Mouse (Mus musculus) natural killer cell, adult 2 months (primary cell): Measurements from ENCODE around the gene Cdnf.

ENCODE experiments used
- DNase-seq, 2 experiments: peaks; one replicate each; pipeline ENCODE4 v3.0.0; 2022; ENCODE audit warnings: low spot score in 2 of 2

Gene Cdnf

DNA sequence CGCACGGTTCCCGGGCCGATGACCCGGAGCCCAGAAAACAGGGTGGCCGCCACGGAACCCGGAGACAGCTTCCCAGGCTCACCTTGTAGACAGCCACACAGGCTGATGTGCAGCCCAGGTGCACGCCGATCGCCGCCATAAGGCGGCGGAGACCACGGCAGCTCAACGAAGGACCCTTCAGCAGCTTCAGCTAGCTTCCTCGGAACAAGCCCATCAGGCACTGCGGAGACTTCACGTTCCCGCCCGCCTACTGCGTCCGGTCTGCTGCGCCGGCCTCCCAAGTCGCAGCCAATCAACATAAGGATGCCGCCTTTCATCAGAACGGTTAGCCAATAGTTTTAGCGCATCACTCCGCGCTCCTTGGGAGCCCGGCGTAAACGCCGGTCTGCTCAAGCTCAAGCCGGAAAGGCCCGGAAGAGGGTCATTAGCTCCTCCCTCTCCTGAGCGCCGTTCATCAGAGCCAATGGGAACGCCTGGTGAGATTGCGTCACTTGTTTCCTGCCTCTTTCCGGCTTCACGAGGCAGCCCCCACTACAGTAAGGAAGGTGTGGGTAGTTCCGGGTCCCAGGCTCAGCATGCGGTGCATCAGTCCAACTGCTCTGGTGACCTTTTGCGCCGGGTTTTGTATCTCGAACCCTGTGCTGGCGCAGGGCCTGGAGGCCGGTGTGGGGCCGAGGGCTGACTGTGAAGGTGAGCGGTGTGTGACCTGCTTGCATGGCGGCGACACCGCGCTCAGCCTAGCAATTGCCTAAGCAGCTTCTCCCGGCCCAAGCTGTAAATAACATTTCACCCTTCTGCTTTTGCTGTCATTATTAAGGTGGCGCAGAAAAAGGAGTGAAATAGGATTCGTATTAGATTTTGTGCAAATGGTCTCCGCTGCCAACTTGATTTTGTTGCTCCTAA, at the start of gene Cdnf, which contains the start of the genes Gm45902 and Hspa14:
Cdnf (plus strand) TSS at position 479 of the 903 bp plus-strand sequence.
Gm45902 (minus strand) TSS at position 239 of the 903 bp plus-strand sequence.
Hspa14 (minus strand) TSS at position 263 of the 903 bp plus-strand sequence.
- DNase-seq, result peak; percentile 98

DNA sequence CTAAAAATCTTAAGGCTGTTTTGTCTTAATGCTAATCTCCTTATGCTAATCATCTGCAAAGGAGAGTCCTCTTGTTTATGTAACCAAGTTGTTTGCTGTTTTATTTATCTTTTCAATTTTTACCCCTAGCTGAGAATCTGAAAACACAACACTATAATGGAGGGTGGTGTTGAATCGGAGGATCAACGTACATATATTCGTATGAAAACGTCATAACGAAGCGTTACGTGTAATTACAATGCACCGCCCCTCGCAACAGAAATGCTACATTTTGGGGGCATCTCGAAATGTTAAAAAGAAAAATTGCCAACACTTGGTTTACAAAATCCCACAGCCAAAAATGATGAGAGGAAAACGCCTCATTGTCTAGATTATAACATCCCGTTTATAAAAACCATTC, 38.9 kb upstream of the Cdnf start:
- peak in 1 of 2 experiments; percentile 5 for DNase-seq

DNA sequence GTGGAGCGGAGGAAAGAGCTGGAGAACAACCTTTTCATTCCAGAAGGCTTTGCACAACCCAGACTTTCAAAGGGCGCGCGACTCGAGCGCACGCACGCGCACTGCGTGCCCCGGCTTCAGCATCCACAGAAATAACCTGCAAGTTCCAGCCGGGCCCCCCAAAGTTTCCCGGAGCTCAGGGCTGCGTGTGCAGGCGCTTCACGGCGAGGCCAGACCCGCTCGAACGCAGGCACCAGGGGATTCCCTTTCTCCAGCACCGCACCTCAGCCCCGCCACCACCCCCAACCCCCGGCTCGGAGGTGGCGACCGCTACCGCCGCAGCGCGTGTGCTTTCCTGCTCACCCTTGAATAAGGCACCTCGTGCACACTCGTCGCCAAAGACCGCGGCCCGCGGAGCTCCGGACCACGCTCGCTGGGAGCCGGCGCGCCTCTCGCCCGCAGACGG, 38.4 kb upstream of the Cdnf start:
- no peak for DNase-seq

DNA sequence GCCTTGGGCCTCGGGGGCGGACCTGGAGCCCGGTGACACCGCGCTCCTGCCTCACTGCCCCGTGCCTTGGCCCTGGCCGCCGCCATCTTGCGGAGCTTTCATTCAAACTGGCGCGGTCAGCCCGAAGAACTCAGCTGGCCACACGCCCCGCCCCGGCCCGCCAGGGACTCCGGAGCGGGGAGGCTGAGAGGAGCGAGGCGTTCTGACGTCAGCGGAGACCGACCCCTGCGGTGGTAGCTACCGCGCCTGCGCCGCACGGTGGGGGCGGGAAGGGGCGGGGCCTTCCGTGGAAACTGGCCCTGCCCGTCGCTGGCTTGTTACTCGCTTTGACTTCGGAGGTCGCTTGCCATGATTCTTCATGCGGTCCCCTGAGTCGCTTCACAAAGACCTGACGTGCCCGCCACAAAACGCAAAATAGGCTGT, 38.0 kb upstream of the Cdnf start, which contains the start of gene Suv39h2:
Suv39h2 (minus strand) TSS at position 171 of the 423 bp plus-strand sequence.
- DNase-seq, result peak; percentile 96 to 97

DNA sequence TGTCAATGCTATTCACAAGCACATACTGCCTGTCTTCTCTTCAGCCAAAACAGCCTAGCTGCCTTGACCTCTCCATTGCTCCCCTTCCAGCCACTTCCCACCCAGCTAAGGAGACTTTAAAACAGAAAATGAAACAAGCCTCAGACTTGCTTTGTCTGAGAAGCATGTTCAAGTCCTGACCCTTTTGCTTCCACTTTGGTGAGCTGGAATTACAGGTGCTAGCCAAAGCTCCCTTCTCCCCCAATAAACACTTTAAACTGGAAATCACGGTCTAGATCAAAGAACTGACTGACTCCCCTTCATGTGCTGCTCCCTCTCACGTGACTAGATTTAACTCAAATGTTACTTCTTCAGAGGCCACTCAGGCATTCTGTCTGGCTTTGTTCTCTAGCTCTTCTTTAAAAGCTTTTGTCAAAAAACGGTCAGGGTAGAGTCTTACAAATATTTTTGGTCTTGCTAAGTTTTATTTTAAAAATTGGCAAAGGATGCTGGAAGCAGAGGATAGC, 37.0 kb upstream of the Cdnf start:
- DNase-seq, result peak in 1 of 2 experiments; percentile 2

DNA sequence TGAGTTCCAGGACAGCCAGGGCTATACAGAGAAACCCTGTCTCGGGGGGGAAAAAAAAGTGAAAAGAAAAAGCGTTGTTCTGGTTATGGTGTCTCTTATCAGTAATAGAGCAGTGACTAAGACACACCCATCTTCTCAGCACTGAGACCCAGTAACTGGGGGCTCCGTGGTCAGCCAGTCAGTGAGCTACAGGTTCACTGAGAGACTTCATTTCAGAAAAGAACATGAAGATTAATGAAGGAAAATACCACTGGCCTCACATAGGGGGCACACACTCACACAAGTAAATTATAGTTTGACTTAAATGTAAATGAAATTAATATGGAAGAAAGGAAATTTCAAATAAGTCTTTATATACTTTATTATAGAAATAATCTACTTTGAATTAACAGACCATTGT, 32.6 kb upstream of the Cdnf start:
- no peak for DNase-seq

DNA sequence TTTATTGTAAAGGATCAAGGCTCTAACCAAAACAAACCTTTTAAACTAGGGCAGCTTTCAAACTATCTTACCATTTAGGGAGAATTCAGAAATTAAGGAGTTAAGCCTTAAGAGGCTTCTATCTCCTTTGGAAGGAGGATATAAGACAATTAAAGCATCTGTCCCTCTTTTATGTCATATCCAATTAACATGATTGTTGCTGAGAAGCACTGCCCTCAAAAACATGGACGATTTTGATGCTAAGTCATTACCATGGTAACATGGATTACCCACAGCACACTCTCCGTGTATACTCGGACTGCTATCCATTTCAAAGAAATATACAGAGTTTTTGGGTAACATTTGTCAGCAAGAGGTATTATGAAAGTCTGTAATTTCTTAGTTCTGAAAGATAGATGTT, 23.0 kb upstream of the Cdnf start:
- no peak for DNase-seq

DNA sequence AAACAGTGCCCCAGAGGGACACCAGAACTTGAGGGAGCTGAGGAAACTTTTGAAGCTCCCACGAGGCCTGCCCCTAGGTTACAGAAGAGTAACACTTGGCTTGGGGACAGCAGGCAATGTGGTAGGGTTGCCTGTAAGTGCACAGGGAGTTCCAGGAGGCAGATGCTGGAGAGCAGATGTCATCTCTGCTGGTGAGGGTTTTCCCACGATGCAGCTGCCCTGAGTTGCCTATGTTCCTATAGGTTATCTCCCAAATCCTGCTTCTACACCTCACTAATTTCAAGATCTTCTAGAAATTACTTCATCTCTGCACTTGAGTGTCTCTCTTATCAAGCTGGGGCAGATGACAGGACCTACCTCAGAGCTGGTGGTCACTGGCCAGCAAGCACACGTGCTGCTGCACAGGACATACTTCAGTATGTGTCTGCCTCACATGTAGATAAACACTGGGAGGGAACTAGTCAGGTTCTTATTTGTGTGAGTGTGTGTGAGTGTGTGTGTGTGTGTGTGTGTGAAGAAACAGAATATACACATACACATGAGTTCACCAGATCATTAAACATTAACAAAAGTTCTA, 18.9 kb upstream of the Cdnf start:
- no peak for DNase-seq

DNA sequence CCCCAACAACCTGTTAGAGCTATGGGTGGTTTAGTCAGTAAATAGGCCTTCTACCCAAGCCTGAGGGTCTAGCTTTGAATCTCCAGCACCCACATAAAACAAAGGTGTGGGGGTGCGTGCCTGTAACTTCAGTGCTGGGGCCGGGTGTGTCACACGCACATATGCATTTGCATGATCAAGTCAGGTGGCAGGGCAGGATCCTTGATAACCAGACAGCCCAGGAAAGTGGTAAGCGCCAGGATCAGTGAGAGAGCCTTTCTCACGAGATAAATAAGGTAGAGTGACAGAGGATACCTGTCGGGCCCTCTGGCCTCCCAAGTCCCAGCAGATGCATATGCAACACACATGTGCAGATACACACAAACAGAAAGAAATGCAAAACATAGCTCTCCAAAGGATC, 13.3 kb upstream of the Cdnf start:
- no peak for DNase-seq

DNA sequence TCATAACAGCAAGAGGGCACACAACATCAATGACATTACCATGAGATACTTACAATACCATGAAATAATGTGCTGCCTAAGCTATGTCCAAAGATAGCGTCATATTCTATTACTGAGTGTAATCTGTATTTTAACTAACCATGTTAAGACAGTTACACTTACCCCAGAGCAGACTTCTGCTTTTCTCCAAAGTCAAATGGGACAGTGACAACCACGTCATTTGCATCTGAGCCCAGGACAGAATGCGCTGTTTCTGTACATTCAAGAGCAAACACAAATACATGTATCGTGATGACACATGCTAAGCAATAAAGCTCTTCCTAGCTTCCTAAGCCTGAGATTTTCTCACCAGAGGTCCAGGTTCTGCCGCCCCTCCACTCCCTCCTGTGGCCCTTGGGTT, 11.9 kb upstream of the Cdnf start:
- DNase-seq, result peak in 1 of 2 experiments; percentile 24

DNA sequence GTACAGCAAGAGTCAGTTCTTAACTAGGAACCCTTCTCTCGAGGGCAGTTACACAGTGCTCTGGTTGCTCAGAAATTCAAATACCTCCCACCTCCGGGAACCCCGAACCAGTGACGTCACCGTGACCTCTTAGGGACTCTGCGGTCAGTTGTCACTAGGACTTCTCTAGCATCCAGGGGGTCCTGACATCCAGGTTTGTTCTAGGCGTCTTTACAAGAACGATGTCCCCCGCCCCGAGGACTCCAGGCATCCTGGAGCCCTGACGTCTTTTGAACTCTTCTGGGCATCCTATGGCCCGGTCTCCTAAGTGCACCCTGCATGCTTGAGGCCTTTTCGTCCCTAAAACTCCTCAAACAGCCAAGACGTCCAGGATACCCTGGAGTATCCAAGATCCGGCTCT, 754 bp upstream of the Cdnf start:
- peak; percentile 36 to 45 for DNase-seq

DNA sequence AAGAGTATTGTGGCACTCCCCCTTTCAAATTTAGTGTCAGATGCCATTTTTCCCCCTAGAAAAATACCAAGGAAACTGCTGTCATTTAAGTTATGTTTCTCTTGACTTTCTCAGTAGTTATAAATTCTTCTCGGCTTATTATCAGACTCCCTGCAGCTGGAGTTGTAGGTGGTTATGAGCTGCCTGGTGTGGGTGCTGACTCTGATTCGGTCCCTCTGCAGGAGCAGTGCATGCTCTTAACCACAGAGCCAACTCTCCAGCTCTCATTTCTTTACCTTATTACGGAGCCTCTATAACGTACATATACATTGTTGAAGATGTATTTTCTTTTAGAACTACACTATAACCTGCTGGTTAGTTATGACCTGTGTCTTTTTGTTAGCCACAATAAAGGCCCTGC, 9.7 kb downstream of the Cdnf start:
- DNase-seq, result no peak

DNA sequence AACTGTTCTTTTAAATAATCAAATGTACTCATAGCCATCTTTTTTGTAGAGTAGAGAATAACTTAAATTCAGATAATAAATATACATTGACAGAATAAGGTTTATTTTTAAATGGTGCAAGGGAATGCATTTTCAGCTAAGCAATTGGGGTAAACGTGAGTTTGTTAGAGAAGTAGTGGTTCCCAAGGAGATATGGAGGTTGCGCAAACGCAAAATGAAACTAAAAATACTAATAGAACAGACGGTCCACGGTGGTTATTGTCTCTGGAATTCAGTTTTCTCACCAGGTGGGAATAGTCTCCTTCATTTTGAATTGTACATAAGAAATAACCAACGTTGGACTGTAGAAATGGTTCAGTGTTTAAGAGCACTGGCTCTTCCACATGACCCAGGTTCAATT, 13.5 kb downstream of the Cdnf start:
- DNase-seq, result no peak

DNA sequence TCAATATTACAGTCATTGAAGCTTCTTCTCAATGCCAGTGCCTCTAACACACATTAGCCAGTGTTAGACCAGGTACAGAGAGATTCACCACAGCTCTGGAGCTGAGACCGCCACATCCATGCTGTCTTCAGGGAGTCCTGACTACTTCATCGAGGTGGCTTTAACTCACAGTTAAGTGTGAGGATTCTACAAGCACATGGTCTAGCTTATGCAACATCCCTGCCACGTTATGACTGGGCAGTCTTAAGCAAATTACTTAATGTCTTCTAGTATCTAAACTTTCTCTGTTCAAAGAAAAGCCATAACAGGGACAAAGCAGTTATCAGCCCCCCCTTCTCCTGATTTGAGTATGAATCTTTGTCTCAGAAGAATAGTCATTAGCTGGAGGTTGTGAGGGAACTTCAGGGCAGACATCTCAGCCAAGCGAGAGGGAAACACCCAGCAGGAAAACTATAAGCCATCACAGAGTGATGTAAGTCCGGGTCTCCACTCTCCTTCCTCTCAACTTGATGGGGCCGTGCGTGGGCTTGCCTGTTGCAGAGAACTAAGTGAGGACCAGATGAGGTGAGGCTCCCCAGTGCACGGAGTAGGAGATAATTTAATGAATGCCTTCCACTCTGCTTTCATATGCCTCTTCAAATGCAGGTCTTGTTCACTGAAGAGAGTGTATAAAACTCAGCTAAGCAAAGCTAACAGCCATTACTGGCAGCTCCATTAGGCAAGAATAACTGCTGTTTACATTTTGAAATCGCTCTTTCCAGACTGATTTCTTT, 28.7 kb downstream of the Cdnf start:
- no peak for DNase-seq

DNA sequence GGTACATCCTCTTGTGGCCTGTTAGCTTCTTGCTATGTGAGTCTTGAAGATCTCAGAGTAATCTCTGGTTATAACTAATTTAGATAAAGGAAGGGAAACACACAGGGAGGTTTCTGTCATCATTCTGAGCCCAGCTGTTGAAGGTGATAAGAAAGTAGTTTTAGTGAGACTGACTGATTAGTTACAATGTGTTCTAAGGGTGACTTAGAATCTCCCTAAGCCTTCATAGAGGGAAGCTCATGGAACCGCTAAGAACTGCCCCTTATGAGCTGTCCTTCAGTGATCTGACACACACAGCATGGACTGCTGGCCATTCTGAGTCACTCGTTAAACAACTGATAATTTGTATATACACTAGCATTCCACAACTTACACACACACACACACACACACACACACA, 33.2 kb downstream of the Cdnf start:
- DNase-seq, result no peak

DNA sequence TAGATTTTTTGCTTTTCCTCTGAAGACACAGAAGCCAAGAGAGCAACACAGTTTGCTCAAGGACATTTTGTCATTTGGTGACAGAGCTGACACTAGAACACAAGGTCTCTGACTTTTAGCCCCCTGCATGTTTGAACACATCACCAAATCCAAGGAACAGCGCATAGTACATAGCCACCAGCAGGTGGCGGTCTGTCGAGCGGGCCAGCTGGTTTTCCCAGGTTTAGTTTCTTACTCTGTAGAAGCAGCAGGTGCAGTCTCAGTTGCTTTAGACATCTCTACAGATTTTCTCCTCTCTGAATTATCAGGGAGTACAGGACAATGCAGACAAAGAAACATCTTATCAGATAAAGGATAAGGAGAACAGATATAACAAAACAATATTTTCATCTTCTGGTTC, 33.8 kb downstream of the Cdnf start:
- DNase-seq, result peak; percentile 29 to 60

DNA sequence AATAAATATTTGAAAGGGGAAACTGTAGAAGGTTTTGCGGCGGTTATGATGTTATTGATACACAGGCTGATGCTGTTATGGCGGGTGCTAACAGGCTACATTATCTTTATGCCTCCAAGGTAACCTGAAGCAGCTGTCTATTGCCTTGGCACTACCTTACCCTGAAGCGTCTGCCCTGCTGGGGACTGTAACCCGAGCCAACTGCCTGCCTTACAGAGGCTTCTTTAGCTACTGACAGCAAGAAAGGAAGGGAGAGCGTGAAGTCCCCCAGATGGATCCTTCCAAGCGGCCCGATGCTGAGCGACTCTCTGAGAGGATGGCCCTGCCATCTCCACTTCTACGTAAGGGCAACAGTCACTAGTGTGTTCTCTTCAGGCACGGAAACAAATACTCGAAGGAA, 57.4 kb downstream of the Cdnf start, which contains the start of gene Fam107b:
Fam107b (plus strand) TSS at position 303 of the 400 bp plus-strand sequence.
- no peak for DNase-seq

DNA sequence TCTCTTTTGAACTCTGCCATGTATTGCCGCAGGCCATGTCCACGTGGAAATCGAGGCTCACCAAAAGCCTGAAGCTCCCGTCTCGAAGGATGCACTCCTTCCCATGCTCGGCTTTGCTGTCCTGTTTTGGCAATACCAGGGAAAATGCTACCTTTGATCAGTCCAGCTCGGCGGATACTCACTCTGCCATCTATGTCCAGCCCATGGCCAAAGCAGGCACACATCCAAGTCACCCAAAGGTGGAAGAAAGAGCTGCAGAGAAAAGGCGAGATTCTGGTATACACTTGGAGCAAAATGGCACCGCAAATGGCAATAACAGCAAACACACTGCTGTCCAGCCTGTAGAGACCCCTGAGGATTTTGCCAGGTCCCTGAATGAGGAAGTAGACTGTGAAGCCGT, 57.8 kb downstream of the Cdnf start:
- no peak for DNase-seq

DNA sequence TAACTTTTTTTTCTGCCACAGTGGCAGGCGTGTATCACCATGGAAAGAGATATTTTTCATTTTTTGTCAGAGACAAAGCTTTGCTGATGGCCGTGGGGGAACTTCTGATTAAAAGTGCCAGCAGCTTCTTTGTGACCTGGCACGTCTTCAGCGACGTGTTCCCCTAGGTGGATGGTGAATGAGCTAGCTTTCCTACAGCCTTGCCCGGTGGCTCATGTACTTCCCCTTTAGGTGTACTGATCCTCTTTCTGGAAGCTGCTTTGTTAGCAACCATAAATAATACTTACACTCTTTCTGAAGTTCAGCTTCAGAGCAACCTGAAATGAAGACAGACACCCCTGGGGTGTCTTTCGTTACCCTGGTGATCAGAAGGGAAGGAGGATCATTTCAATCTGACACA, 61.1 kb downstream of the Cdnf start:
- no peak for DNase-seq

DNA sequence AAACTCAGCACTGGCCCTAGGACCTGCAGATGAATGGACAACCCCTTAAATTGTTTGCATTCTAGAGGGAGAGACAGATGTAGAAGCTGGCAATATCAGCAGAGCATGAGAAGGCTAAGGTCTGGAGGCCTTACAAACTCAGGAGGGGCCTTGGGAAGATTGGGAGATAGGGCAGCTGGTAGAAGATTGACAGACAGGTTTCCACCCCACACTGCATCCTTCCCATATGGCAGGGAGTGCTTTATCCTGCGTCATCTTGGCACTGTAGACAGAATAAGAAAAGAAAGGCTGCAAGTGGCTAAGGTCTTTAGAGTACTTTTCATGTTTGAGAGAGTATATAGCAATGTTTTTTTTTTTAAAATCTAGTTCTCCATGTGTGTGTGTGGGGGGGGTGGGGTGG, 62.3 kb downstream of the Cdnf start:
- no peak for DNase-seq
